Mouse (Mus musculus) liver, embryonic 14.5 days (tissue): ENCODE measurements around the gene 3110082J24Rik.

Source experiments
- CTCF ChIP-seq: IDR thresholded peaks from 2 replicates; pipeline ENCODE4 v1.5.1; 2016; ENCODE audit warnings: antibody characterized with exemption, low read depth, control low read depth
- EP300 ChIP-seq: IDR thresholded peaks from 2 replicates; pipeline ENCODE4 v1.6.1; 2016; ENCODE audit warnings: antibody characterized with exemption, low read depth

DNA sequence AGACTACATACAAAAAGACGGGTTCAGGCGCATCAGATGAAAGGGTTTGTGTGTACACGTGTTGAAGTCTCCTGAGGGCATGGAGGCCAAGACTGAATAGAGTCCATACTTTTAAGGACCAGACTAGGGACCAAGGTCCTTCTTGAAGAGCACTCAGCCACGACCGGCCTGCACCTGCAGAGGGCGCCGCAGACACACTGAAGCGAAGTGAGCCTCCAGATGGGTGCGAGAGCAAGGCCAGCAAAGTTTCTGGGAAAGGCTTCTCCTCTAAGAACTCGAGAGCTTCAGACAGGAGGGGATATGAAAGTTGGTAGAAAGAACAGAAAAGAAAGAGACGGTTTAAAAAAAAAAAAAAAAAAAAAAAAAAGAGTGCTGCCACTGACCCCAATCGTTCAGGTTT lies 1.5 kb downstream of the 3110082J24Rik start:
- TF ChIP-seq EP300 (no peak), CTCF (peak; percentile 73)
